8 mouse cellular contexts compared by ENCODE assay signal in the genomic region with DNA sequence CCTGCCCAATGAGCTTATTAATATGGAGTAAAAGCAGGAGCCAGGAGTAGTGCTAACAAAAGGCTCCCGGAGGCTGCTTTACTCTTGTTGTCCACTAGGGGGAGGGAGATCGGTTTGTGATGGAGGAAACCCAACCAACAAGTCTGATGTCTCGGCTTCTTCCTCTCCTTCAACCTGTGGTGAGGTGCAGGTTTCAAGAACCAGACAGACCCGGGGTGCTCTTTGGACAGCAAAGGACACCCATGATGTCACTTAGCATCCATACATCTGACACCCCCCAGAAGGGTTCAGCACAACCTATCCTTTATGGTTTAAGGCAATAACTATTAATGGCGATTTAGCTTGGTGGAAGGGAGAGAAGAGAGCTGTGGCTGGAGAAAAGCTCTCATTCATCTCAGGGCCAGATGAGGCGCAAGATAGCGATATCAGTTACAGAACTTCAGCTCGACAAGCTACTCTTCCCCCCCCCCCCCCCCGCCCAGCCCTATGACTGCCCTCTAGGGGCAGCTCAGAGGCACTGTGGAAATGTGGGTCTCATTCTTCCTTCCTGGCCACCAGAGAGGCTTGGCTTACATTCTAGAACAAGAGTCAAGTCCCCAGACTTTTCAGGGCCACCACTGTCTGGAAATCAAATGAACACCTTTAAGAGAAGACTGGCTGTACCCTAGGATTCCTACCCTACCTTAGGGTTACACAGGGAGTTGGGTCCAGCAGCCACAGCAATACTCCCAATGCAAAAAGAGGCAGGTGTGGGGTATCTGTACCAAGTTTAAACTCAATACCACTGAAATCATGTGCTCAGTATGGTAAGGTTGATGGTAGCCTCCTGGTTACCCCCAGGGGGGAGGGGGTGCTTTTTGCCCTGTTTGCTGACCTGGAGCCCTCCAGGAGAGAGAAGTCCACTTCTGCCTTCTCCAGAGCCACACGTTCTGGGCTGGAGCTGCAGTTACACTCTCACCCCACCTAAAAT. TPM values are rescaled to one million over a fixed set of nuclear protein-coding genes. Genes with fewer than 3 reads are reported as not detected.
DNase-seq lines count a peak whose midpoint lies in the region; ATAC-seq and TF ChIP-seq lines count a peak whose summit lies in the region.

No protein-coding gene starts in this region.

- no peaks in the 10 kb centered on the region for H3K27me3 ChIP-seq in forebrain, embryonic 13.5 days
- no peaks in the 10 kb centered on the region for H3K27me3 ChIP-seq in lung, embryonic 14.5 days (ENCODE audit: insufficient read depth, low read length)

- ATAC-seq in forebrain, embryonic 13.5 days: peak; percentile 45
- peak; percentile 30; the same call in 1 of the 2 replicates for ATAC-seq in lung, embryonic 14.5 days (ENCODE audit: insufficient read depth)
- ATAC-seq in neutrophil, adult 5-6 weeks (ENCODE audit: extremely low read depth, insufficient number of reproducible peaks, low FRiP score, poor library complexity, severe bottlenecking): peak; percentile 73

- H3K9ac ChIP-seq in forebrain, embryonic 13.5 days: 0 out of 2 replicates have a peak overlapping the region, but pooled peaks have one; percentile 23
- H3K9ac ChIP-seq in lung, embryonic 14.5 days: no peak overlapping the region

- peak overlapping the region; percentile 64 for H3K27ac ChIP-seq in forebrain, embryonic 13.5 days
- H3K27ac ChIP-seq in lung, embryonic 14.5 days (ENCODE audit: low read depth): peak overlapping the region; percentile 15; the same call in 1 of the 2 replicates

- peaks cover 55% of the 10 kb centered on the region for H3K4me1 ChIP-seq in forebrain, embryonic 13.5 days
- 0 out of 2 replicates have a peak, but pooled peaks cover 6% of the 10 kb centered on the region for H3K4me1 ChIP-seq in lung, embryonic 14.5 days (ENCODE audit: insufficient read depth)

- H3K36me3 ChIP-seq in forebrain, embryonic 13.5 days (ENCODE audit: poor library complexity, severe bottlenecking): peaks cover 89% of the 10 kb centered on the region
- H3K36me3 ChIP-seq in lung, embryonic 14.5 days (ENCODE audit: insufficient read depth): peaks cover 91% of the 10 kb centered on the region

- H3K4me2 ChIP-seq in forebrain, embryonic 13.5 days: no peak overlapping the region
- H3K4me2 ChIP-seq in lung, embryonic 14.5 days: 0 out of 2 replicates have a peak overlapping the region, but pooled peaks have one; percentile 2

- H3K9me3 ChIP-seq in forebrain, embryonic 13.5 days (replicated peaks): no peaks in the 10 kb centered on the region
- no peaks in the 10 kb centered on the region for H3K9me3 ChIP-seq in lung, embryonic 14.5 days (ENCODE audit: low read depth, low read length)

- H3K4me3 ChIP-seq in forebrain, embryonic 13.5 days: no peak overlapping the region
- no peak overlapping the region for H3K4me3 ChIP-seq in lung, embryonic 14.5 days (ENCODE audit: low read depth, low read length)

- peak; percentile 83 for TF ChIP-seq CTCF in lung, embryonic 14.5 days (IDR thresholded peaks at IDR 0.05; ENCODE audit: low read depth)

- peak; percentile 70 to 75 for DNase-seq in right cerebral cortex, postnatal 10 days (ENCODE audit: low spot score in 2 of 2)
- DNase-seq in right cerebral cortex, adult 18-20 months: no peak
- DNase-seq in adrenal gland, adult 8-10 months: peak; percentile 35
- peak; percentile 91 for DNase-seq in induced T-regulatory cell, adult 2 months (ENCODE audit: low read depth)
- DNase-seq in lung, embryonic 14.5 days: peak; percentile 90
- no peak for DNase-seq in yolk sac, embryonic 10.5 days (ENCODE audit: low spot score)

- 22% methylated on average over 9 of the region's 10 CpGs for WGBS in forebrain, embryonic 13.5 days
- WGBS in lung, embryonic 14.5 days: 19% methylated on average over 9 of the region's 10 CpGs

RNA-seq across cellular contexts. Expression of a gene that starts 9.6 kb away (rescaled TPM):
- total RNA-seq in adrenal gland, adult 8-10 months (2022): 100 to 1,000 TPM; 550 to 578 (median 567) TPM
- 1,785 and 2,054 TPM in 2 replicates for polyA plus RNA-seq in forebrain, embryonic 13.5 days (2015; fragmentation: Nextera tagmentation; extraction: Ambion mirVana)
- 660 and 684 TPM in 2 replicates for polyA plus RNA-seq in lung, embryonic 14.5 days (2014; fragmentation: Nextera tagmentation; extraction: Ambion mirVana)
- total RNA-seq in neutrophil, adult 5-6 weeks (2017): 17.7 and 18.5 TPM in 2 replicates

RNA-seq across cellular contexts. Expression of a gene that starts 33.1 kb away (rescaled TPM):
- 10 to 100 TPM; 17.6 to 25.7 (median 22.0) TPM for total RNA-seq in adrenal gland, adult 8-10 months (2022)
- 6.6 and 7.0 TPM in 2 replicates for polyA plus RNA-seq in forebrain, embryonic 13.5 days (2015; fragmentation: Nextera tagmentation; extraction: Ambion mirVana)
- 3.0 and 3.5 TPM in 2 replicates for polyA plus RNA-seq in lung, embryonic 14.5 days (2014; fragmentation: Nextera tagmentation; extraction: Ambion mirVana)
- 4.1 and 7.0 TPM in 2 replicates for total RNA-seq in neutrophil, adult 5-6 weeks (2017)

Comparison
In these comparisons a context has a peak if more than half of its experiments do, and no peak if none do; other contexts are left out.
1. DNase-seq: peak in right cerebral cortex, postnatal 10 days (2 of 2), adrenal gland, adult 8-10 months (single experiment), induced T-regulatory cell, adult 2 months (single experiment) and lung, embryonic 14.5 days (single experiment); none in right cerebral cortex, adult 18-20 months (single experiment) and yolk sac, embryonic 10.5 days (single experiment).
2. RNA of a gene that starts 9.6 kb away (total RNA-seq): 550 to 578 TPM in adrenal gland, adult 8-10 months; 17.7 to 18.5 TPM in neutrophil, adult 5-6 weeks; every median in the first group is over 10 times any median in the second.
3. Peak in every context shown above with its lines, with median percentiles within 50 percentile points of each other: ATAC-seq.